Mouse (Mus musculus) ES-Bruce4 (cell line): ENCODE results near the gene Defb26.

ENCODE experiments used
- CTCF ChIP-seq: IDR thresholded peaks from one replicate; pipeline ENCODE4 v1.8.1; 2011; ENCODE audit warnings: low read depth, low read length
- EP300 ChIP-seq: IDR thresholded peaks from 2 replicates; pipeline ENCODE4 v1.6.1; 2011; ENCODE audit warnings: low read depth, low read length; ENCODE audit not compliant: insufficient read depth
- POLR2A ChIP-seq: IDR thresholded peaks from one replicate; pipeline ENCODE4 v1.8.1; 2011; ENCODE audit warnings: low read length; ENCODE audit not compliant: insufficient read depth

DNA sequence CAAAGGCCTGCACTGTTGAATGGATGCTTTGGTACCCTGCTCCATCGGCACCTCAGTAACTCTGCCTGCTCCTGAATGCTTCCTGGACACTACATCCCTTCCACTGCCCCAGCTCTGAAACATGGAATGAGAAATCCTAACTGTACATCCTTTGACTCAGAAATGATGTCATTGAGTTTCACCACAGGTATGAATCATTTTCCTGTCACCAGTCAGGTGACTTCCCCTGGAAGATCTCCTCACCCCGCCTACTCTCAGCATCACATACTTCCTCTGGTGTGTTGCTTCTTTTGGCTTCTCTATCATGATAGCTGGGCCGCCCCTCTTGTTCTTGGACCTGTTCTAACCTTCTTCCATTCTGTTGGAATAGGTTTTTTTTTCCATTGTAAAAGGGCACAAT lies 30.6 kb downstream of the Defb26 start:
- TF ChIP-seq CTCF (no peak), POLR2A (no peak), EP300 (no peak)
